Mouse (Mus musculus): ENCODE measurements around the gene Rhobtb3.

DNA sequence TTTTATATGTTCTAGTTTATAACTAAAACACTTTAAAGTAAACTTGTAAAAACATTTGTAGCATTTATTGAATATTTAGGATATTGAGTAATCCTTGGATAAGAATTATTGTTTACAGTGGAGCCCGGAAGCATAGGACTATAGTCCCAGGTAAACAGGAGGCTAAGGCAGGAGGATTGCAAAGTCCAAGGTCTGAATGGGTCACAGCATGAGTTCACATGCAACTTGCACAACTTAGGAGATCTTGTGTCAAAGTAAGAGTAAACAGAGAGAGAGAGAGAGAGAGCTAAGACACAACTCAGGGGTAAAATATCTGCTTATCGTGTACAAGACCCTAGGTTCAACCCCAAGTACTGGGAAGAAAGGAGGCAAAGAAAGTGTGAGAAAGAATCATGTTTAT lies 32.9 kb upstream of the Rhobtb3 start:
- TF ChIP-seq ZC3H11A (IDR thresholded peaks at IDR 0.05; ENCODE audit: borderline replicate concordance, low read depth, low read length) = no peak
- no peak for TF ChIP-seq ZNF384 (IDR thresholded peaks at IDR 0.05; ENCODE audit: low read depth, low read length)
- no peak for TF ChIP-seq MAFK (IDR thresholded peaks at IDR 0.05; ENCODE audit: insufficient read depth, low read depth, low read length)
- no peak for TF ChIP-seq CHD2 (IDR thresholded peaks at IDR 0.05; ENCODE audit: low read depth, low read length)
- no peak for TF ChIP-seq HCFC1 (IDR thresholded peaks at IDR 0.05; ENCODE audit: borderline replicate concordance, insufficient read depth, low read length)

Data from ES-E14 (cell line).